Mouse (Mus musculus): ENCODE data around the gene A930004D18Rik. TPM values are rescaled to one million over a fixed set of nuclear protein-coding genes. Genes with fewer than 3 reads are reported as not detected.

Gene A930004D18Rik
- polyA plus RNA-seq, 1 experiment: 0.70 TPM

DNA sequence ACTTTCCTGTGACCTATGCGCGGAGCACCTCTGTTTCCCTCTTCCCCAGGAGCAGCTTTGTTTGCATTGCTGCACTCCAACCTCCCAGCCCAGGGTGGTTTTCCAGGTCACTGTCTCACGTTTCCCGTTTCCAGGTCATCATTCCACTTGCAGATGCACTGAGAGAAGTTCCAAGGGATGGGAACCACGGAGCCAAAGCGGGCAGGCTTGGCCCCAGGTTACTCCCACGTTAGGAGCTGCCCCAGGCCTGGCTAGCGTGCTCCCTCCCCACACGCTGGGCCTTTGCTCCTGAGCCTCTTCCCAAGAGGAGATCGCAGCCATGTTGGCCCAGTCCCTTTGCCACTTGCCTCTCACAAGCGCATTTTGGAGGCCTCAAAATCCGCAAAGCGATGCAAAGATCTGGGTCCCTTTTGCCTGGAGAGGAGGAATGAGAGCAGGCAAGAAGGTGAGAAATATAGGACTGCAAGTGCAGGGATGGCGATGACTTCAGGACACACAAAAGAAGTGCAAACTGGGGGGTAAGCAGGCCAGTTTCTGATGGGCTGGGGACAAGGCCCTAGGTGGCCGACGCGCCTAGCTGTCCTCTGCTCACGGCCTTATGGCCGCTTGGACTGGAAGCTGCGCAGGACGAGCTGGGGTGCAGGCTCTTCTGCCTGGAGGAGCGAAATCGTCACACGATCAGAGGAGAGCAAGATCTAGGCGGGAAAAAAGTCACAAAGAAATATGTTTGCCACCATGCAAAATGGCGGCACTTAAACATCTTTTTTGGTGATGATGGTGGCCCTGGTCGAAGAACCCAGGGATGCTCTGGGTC lies 3.0 kb upstream of the A930004D18Rik start:
- Histone ChIP-seq H3K36me3 (ENCODE audit: control insufficient read depth, insufficient read depth, low read length) (no peaks in the 10 kb centered on the region), H3K4me1 (ENCODE audit: control insufficient read depth, insufficient read depth, insufficient read length, low read length) (no peaks in the 10 kb centered on the region), H3K4me3 (ENCODE audit: low read depth, low read length) (no peak overlapping the region), H3K27me3 (ENCODE audit: control insufficient read depth, insufficient read depth, low read length) (peaks cover 3% of the 10 kb centered on the region; the same call in 1 of the 2 replicates), H3K27ac (ENCODE audit: insufficient read depth, low read depth, low read length) (no peak overlapping the region)
- TF ChIP-seq CTCF (IDR thresholded peaks at IDR 0.05; ENCODE audit: extremely low read depth, insufficient read length, insufficient replicate concordance, low read depth, low read length): no peak
- no peak for TF ChIP-seq POLR2A (IDR thresholded peaks at IDR 0.05; ENCODE audit: low read depth, low read length)
- 96% methylated on average over 27 of the region's 27 CpGs for WGBS

DNA sequence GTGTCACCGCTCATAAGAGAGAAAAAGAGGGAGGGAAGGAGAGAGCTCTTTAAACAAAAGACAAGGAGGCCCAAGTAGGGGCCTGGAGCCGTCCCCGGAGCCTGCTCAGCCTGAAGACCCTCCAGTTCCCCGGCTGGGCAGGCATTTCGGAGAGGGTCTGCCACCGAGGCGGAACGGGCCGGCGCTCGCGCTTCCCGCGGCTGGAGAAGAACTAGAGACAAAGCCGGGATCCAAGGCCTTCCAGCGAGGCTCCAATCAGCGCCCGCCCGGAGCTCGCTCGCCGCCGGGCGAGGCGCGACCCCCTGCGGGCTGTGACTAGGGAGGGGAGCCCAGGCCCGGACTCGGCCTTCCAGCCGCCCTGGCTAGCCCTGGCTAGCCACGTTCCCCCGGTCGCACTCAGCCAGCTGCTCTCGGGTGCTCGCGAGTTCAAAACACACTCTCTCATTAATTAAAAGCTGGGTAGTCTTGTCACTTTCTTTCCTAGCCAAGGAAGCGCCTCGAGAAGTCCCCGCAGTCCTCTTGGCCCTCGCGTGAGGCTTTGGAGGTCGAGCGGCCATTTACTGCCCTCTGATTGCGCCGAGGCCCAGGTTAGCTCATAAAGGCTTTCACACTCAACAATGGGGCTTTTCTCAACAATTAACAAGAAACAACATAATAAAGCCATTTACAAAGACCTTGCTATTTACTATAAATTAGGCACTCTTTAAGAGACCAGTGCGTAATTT lies 2.2 kb upstream of the A930004D18Rik start:
- Histone ChIP-seq H3K27me3 (ENCODE audit: control insufficient read depth, insufficient read depth, low read length) (peaks cover 1% of the 10 kb centered on the region; the same call in 1 of the 2 replicates), H3K4me1 (ENCODE audit: control insufficient read depth, insufficient read depth, insufficient read length, low read length) (no peaks in the 10 kb centered on the region), H3K4me3 (ENCODE audit: low read depth, low read length) (no peak overlapping the region), H3K36me3 (ENCODE audit: control insufficient read depth, insufficient read depth, low read length) (no peaks in the 10 kb centered on the region), H3K27ac (ENCODE audit: insufficient read depth, low read depth, low read length) (no peak overlapping the region)
- TF ChIP-seq CTCF (IDR thresholded peaks at IDR 0.05; ENCODE audit: extremely low read depth, insufficient read length, insufficient replicate concordance, low read depth, low read length): no peak
- TF ChIP-seq POLR2A (IDR thresholded peaks at IDR 0.05; ENCODE audit: low read depth, low read length): no peak
- WGBS: 57% methylated on average over 46 of the region's 46 CpGs

DNA sequence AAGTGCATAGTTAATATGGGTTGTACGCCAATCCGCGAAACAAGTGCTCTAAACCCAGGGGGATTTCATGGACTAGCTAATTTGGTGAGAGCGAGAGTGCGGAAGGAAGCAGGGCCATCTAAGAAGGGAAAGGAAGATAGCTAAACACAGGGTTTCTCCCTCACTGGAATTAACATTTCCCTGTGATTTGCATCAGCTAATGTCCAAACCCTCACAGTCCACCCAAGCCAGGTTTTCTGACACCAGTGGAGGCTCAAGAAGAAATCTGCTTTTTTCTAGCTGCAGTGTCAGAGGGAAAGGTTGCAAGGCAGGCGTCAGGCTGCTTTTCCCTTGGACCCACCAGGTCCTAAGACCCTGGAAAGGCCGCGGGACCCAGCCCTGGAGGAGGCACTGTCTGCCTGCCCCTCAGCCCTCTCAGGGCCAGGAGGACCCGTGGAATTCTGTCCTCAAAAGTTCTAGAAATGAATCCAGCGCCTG lies 1.4 kb upstream of the A930004D18Rik start:
- Histone ChIP-seq H3K4me1 (ENCODE audit: control insufficient read depth, insufficient read depth, insufficient read length, low read length) (no peaks in the 10 kb centered on the region), H3K4me3 (ENCODE audit: low read depth, low read length) (no peak overlapping the region), H3K36me3 (ENCODE audit: control insufficient read depth, insufficient read depth, low read length) (no peaks in the 10 kb centered on the region), H3K27me3 (ENCODE audit: control insufficient read depth, insufficient read depth, low read length) (no peaks in the 10 kb centered on the region; the same call in 1 of the 2 replicates), H3K27ac (ENCODE audit: insufficient read depth, low read depth, low read length) (no peak overlapping the region)
- TF ChIP-seq POLR2A (IDR thresholded peaks at IDR 0.05; ENCODE audit: low read depth, low read length) (no peak), CTCF (IDR thresholded peaks at IDR 0.05; ENCODE audit: extremely low read depth, insufficient read length, insufficient replicate concordance, low read depth, low read length) (no peak)
- 92% methylated on average over 10 of the region's 10 CpGs for WGBS

GRCm38 (mm10) chr2:18038141-18038752 lies 710 bp upstream of the A930004D18Rik start:
- Histone ChIP-seq H3K4me1 (ENCODE audit: control insufficient read depth, insufficient read depth, insufficient read length, low read length) (no peaks in the 10 kb centered on the region), H3K27ac (ENCODE audit: insufficient read depth, low read depth, low read length) (no peak overlapping the region), H3K4me3 (ENCODE audit: low read depth, low read length) (no peak overlapping the region), H3K36me3 (ENCODE audit: control insufficient read depth, insufficient read depth, low read length) (no peaks in the 10 kb centered on the region), H3K27me3 (ENCODE audit: control insufficient read depth, insufficient read depth, low read length) (peaks cover 4% of the 10 kb centered on the region)
- WGBS: 80% methylated on average over 3 of the region's 3 CpGs
- TF ChIP-seq POLR2A (IDR thresholded peaks at IDR 0.05; ENCODE audit: low read depth, low read length) (no peak), CTCF (IDR thresholded peaks at IDR 0.05; ENCODE audit: extremely low read depth, insufficient read length, insufficient replicate concordance, low read depth, low read length) (no peak)

- peaks cover 3% of the 10 kb centered on the region for H3K4me1 ChIP-seq (ENCODE audit: control insufficient read depth, insufficient read depth, insufficient read length, low read length)
- H3K27ac ChIP-seq (ENCODE audit: insufficient read depth, low read depth, low read length): no peak overlapping the region
- H3K27me3 ChIP-seq (ENCODE audit: control insufficient read depth, insufficient read depth, low read length): peaks cover 21% of the 10 kb centered on the region
- H3K36me3 ChIP-seq (ENCODE audit: control insufficient read depth, insufficient read depth, low read length): no peaks in the 10 kb centered on the region
- TF ChIP-seq POLR2A (IDR thresholded peaks at IDR 0.05; ENCODE audit: low read depth, low read length) (no peak), CTCF (IDR thresholded peaks at IDR 0.05; ENCODE audit: extremely low read depth, insufficient read length, insufficient replicate concordance, low read depth, low read length) (no peak)
- WGBS: 94% methylated on average over 10 of the region's 10 CpGs
- H3K4me3 ChIP-seq (ENCODE audit: low read depth, low read length): no peak overlapping the region
Measured at GRCm38 (mm10) chr2:18034371-18035250, 2.9 kb downstream of the A930004D18Rik start.

Data from small intestine, adult 2 months (tissue).